Mouse (Mus musculus) frontal cortex, adult 2 months (tissue): ENCODE data around the gene Cog7. TPM values are rescaled to one million over a fixed set of nuclear protein-coding genes. Genes with fewer than 3 reads are reported as not detected.

Source experiments
- DNase-seq, 2 experiments: peaks; one replicate each; pipeline ENCODE4 v3.0.0; 2022; ENCODE audit warnings: low spot score in 1 of 2; ENCODE audit errors: extremely low spot score in 1 of 2
- polyA plus RNA-seq: library from polyadenylated mRNA; depleted of rRNA; stranded (reverse); fragments of >200 nt; gene quantifications from 2 replicates; pipeline ENCODE4 v1.2.3, GENCODE M21; 2012

The Cog7 gene
- polyA plus RNA-seq, 1 experiment: 33.4 TPM

DNA sequence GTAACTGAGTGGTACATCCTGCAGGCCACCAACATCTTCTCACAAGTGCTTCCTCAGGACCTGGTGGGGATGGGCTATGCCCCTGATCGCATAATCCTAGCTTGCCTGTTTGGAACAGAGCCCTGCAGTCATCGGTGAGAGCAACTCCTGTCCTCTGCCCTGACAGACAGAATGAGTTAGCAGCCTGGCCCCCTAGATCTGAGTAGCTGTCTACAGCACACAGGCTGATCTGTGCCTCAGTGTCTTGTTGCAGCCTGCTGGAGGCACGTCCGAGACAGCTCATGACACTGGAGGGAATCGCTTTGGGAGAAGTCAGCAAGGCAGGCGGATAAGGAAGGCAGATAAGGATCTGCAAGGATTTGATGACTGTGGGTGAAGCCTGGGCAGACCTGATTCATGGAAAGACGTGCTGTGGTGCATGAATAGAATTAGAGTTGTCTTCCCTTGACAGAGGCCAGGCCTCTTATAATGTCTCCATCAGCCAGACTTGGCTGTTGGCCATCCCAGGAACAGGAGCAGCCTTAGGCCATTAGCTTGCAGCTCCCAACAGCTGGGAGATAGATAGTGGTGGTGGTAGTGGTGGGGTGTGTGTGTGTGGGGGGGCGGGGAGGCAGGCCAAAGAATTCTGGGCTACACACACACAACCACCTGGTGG lies 78.6 kb downstream of the Cog7 start:
- DNase-seq: no peak

DNA sequence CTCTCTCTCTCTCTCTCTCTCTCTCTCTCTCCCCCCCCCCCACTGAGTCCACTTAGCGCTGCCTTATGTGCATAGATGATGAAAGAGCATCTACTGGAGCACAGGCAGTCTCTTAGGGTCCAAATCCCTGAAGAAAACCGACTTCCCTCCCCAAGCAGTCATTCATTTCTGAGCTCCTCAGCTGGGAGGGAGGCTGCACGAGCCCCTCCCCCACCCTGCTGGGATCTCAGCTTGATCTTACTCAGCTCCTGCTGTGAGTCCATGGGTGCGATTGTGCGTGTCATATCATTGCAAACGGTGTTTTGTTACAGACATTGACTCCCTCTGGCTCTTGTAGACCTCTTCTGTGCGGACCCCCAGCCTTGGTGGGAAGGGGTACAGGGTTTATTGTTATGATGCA lies 81.6 kb downstream of the Cog7 start:
- no peak for DNase-seq

GRCm38 (mm10) chr7:121899311-121899710 lies 82.2 kb downstream of the Cog7 start:
- DNase-seq: peak in 1 of 2 experiments; percentile 31

- DNase-seq: no peak
Measured at GRCm38 (mm10) chr7:121896689-121897088, 84.8 kb downstream of the Cog7 start.

GRCm38 (mm10) chr7:121890636-121891360 lies 90.7 kb downstream of the Cog7 start:
- peak; percentile 56 to 57 for DNase-seq

DNA sequence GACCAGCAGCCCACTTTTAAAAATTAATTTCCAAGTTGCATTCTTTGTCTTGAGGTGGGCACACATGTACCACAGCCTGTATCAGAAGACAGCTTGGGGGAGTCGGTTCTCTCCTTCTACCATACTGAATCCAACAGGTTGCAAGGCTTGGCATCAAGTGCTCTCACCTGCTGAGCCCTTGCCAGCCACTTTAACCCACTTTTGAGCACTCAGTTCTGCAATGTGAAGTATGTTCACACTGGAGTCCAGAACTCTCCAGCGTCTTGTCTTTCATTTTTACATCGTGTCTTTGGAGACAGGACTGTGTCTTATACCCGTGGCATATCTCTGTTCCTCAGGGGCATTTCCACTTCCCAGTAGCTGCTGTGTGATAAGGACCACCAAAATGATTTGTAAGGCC lies 101.3 kb downstream of the Cog7 start:
- DNase-seq: no peak

DNA sequence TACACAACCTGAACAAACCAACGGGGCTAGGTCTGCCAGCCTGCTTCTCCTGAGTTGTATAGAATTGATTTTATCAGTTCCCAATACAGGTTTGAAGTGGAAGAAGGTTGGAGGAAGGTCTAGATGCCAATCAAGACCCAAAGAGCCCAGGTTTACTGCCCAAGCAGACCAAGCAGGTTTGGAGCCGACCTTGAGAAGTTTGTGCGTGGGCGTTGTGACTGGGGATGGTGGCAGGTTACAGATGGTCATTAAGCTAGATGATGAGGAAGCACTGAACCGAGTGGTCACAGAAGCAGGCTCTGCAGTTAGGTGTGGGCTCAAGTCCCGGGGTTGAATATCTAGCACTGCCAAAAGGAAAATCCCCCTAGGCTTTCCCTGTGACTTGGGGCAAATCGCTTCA lies 106.7 kb downstream of the Cog7 start:
- DNase-seq: no peak

- DNase-seq: no peak
Measured at GRCm38 (mm10) chr7:121873998-121874397, 107.5 kb downstream of the Cog7 start.

GRCm38 (mm10) chr7:121871631-121872030 lies 109.9 kb downstream of the Cog7 start:
- no peak for DNase-seq

GRCm38 (mm10) chr7:121864858-121865585 lies 116.5 kb downstream of the Cog7 start, which contains the start of gene Scnn1b:
Gene Scnn1b, plus strand, starts transcription at chr7:121865038.
- no peak for DNase-seq

DNA sequence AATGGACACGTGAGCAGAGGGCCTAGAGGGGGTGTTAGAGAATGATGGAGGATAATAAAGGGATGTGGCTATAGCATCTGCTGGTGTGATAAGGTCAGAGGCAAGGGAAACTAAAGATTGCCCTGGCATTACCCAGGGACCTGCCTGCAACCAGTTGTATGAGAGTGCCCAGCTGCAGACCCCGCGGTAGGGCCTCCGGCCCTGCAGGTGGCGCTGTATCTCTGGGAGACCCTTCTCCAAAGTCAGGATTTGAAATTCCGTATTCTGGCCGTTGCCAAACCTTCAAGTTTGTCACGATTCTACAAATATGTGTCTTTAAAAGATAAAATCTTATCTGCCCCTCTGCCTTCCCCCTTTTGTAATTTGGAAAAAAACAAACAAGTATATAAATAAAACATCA lies 122.6 kb downstream of the Cog7 start:
- DNase-seq: no peak

DNA sequence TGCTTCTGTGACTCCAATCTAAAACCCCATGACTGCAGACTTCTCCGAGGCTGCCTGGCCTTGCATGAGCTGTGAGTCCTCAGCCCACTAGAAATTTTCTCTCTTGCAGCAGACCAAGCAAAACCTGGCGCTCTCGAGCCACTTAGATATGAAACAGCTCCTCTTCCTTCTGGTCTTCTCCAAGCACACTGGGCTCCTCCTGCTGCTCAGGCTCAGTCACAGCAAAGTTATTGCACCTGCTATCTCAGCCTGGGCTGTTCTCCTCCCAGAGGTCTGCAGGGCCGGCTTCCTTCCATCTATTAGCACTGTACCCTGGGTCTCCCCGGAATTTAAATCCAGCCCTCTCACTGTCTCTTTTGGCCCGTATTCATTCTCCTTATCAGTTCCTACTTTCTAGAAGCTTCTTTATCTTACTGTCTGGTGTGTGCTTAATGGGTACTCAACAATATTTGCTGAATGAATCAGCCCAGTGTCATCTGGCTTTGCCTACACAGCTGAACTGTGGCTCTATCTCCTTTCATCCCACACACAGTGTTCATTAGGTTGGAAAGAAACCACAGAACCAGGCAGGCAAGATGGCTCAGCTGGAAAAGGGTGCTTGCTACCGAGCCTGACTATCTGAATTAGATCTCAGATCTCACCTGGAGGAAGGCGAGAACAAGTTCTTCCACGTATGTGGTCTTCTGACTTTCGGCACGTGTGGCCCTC lies 124.2 kb downstream of the Cog7 start:
- DNase-seq: no peak

DNA sequence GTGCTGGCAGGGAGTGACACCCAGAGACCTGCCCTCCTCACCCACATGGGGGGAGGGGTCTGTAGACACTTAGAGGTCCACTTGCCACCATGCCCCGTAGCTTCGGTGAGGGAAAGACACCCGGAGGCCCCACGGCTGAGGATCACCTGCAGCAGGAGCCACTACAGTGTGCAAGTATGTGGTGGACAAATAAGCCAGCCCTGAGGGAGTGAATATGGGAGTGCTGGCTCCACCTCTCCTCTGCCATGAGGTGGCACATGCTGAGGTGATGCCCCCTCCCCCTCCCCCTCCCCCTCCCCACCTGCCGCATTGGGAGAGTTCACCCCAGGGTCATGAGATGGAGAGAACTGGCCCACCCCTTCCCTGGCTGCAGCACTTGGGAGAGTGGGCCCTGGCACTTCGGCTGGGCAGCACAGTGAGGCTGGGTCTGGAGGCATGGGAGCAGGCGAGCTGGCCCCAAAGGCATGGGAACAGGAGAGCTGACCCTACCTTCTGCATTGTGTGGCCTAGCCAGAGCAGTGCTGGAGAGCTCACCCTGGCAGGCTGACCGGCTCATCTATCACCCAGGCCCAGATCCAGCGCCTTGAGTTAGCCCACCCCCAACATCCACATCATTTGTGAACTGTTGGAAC lies 132.9 kb downstream of the Cog7 start:
- no peak for DNase-seq

DNA sequence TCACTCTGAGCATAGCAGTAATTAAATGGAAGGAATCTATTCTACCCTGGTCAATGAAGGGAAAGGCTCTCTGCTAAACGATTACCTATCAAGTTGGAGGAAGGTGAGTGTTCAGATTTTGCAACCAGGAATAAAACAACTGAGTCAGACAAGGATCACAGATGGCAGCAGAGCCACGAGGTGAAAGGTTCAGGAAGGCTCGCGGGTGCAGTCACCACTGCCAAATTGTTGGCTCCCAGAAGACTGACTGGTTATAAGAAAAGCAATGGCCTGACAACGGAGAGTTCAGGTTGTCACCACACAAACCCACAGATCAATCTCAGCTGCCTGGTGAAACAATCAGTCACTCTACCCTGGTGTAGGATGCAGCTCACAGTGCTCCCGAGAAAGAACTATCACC lies 135.5 kb downstream of the Cog7 start:
- no peak for DNase-seq

DNA sequence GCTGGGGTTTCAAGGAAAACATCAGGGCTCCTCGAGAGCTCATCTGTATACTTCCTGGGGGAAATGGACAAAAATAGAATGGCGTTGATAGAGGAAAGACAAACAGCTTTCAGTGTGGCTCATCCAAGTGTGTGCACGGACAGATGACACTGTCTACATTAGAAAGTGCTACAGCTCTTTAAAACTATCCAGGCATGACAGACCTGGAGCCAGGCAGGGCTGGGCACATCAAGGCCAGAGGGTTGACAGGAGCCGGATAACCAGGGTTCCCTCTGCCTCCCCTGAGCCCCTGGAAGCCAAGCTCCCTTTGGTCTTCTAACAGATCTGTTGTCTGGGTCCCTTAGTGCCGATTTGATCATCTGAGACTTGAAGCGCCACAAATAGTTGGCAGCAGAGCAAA lies 139.3 kb downstream of the Cog7 start:
- no peak for DNase-seq

DNA sequence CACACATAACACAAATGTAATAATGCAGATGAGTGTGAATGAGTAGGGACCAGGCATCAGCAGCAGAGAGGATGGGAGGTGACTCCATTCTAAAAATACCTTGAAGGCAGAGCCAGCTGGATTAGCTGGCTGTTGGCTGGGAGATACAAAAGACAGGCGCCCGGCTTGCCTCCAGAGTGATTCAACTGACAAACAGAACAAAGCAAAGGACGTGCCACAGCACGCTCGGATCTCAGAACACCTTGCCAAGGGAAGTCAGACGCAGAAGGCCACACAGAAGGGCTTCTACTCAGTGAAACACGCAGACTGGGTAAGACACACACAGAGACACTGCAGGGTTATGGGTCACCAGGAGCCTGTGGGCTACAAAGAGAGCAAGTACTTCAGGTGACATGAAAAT lies 140.7 kb downstream of the Cog7 start:
- peak in 1 of 2 experiments; percentile 41 for DNase-seq

GRCm38 (mm10) chr7:121836827-121837226 lies 144.7 kb downstream of the Cog7 start:
- DNase-seq: no peak

DNA sequence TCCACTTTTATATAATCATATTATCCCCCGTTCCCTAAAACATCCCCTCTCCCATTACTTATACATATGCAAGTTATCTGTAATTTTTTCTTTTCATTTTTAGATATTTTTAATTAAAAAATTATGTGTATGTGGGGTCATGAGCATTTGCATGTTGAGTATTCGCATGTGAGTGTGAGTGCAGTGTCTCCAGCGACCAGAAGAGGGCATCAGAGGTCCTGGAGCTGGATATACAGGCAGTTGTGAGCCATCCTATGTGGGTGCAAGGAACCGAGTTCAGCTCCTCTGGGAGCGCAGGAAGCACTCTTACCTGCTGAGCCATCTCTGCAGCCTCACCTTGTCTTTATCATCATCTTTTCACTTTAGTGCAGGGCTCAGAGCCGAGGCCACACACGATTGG lies 146.1 kb downstream of the Cog7 start:
- no peak for DNase-seq
